Mouse (Mus musculus) left cerebral cortex, adult 6 months (tissue): Measurements from ENCODE around the gene Cd68. TPM values are rescaled to one million over a fixed set of nuclear protein-coding genes. Genes with fewer than 3 reads are reported as not detected.

Source experiments
- long read RNA-seq, 2 experiments: library from polyadenylated mRNA; unstranded; transcript quantifications; one replicate each; pipeline ENCODE4 v2.0.0; 2019 to 2020
- polyA plus RNA-seq: library from polyadenylated mRNA; unstranded; fragments of <200 nt; fragmentation: Nextera tagmentation; gene quantifications from 2 replicates; pipeline ENCODE4 v1.2.3, GENCODE M21; 2021

Cd68 gene
- 18.2 and 20.8 TPM in 2 replicates for polyA plus RNA-seq
- long read RNA-seq, experiment 1, transcript Cd68-201 (6 exons, 1,230 nt): major isoform, 16 of 20 reads
- long read RNA-seq, experiment 1, partial matches to known transcripts: 2 of 20 reads
- long read RNA-seq, experiment 1, other reads (novel, unspliced or antisense): 1 of 20 reads
- long read RNA-seq, experiment 2, transcript Cd68-201 (6 exons, 1,230 nt): major isoform, 8 of 14 reads
- long read RNA-seq, experiment 2, partial matches to known transcripts: 5 of 14 reads
- long read RNA-seq, experiment 2, other reads (novel, unspliced or antisense): 0 of 14 reads

DNA sequence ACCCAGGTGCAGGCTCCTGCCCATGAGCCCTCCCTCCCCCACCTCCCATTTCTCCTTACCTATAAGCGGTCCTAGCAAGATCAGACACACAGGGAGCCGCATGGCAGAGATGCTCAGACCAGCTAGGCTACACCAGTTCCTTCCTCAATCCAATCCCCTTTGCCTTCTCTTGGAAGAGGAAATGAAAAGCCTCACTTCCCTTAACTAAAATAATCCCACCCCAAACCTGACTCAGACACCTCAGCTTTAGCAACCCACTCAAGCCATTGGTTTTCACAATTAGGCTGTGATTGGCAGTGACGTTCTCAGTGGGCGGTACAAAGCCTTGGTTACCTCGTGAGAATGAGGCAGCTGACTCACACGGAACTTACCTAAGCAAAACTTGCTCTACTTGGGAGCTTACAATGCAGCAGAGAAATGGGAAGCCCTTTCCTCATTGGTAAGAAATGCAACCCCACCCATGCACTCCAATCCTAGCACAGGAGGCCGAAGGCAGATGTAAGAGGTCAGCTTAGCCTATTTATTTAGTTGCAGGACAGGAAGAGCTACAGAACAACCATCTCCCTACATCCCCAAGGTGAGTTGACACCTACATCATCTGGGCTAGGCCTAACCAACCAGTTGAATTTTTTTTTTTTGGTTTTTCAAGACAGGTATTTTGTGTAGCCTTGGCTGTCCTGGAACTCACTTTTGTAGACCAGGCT, at the start of gene Cd68:
Gene Cd68 (minus strand): TSS at position 193 of the 704 bp plus-strand sequence.

DNA sequence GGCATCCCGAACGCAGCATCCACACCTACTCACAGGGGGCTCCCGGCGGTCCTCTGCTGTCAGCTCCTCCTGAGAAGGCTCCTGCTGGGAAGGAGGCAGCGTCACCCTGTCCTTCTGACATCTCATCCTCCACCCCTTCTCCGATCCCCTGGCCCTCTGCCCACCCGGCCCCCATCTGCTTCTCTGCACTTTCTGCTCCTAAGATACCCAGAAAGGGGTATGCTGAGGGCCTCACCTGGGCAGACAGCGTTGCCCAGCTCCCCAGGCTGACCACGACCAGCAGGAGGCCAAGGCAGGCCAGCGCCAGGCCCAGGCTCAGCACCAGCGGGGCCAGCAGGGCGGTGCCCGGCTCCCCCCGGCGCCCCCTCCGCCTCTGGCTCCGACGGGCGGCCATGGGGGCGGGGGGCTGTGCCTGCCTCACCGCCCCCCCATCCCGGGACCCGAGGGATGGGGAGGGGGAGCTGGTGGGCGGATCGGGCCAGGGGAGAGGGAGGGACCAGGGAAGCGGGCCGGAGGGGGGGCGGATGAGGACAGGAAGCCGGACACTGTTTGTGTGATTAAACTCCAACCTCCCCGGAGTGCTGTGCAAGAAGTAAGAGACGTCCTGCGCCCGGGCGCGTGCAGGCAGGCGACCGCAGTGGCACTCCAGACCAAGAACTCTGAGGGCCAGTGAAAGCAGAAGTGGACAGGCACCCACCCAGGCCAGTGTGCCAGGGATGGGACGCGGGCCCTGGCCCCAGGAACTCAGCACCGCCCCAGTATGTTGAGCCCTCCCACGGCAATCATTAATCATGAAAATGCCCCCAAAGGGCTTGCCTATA, 29.6 kb upstream of the Cd68 start, which contains the start of the genes Tnfsf12 and Tnfsfm13:
Gene Tnfsf12 (minus strand): TSS at position 489 of the 821 bp plus-strand sequence.
Gene Tnfsfm13 (minus strand): TSS at position 738 of the 821 bp plus-strand sequence.

DNA sequence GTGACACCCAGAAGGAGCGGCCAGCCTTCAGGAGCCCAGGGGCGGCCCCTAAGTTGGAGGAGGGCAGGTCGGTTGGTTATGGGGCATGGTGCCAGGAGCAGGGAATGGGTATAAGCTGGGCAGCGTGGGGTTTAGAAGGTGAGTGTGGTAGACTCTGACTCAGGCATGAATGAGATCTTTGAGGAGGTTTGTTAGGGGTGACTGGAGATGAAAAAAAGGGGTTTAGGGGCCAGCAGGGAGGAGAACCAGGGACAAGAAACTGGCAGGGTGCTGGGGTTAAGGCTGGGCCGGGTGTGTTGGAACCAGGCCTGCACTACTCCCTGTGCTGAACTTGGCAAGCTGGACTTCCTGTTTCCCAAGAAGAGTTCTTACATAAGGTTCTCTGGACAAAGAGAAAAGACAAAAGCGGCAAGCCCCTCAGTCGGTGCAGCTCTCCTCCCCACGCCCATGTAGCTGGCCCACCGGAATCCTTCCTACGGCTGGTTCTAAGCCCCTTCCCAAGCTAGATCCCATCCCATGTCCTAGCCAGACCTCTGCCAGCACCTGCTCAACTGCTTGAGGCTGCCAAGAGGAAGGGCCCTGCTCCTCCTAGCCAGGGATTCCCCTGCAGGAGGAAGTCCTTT, 19.7 kb upstream of the Cd68 start, which contains the start of gene Tnfsf13:
Gene Tnfsf13 (minus strand): TSS at position 259 of the 623 bp plus-strand sequence.

DNA sequence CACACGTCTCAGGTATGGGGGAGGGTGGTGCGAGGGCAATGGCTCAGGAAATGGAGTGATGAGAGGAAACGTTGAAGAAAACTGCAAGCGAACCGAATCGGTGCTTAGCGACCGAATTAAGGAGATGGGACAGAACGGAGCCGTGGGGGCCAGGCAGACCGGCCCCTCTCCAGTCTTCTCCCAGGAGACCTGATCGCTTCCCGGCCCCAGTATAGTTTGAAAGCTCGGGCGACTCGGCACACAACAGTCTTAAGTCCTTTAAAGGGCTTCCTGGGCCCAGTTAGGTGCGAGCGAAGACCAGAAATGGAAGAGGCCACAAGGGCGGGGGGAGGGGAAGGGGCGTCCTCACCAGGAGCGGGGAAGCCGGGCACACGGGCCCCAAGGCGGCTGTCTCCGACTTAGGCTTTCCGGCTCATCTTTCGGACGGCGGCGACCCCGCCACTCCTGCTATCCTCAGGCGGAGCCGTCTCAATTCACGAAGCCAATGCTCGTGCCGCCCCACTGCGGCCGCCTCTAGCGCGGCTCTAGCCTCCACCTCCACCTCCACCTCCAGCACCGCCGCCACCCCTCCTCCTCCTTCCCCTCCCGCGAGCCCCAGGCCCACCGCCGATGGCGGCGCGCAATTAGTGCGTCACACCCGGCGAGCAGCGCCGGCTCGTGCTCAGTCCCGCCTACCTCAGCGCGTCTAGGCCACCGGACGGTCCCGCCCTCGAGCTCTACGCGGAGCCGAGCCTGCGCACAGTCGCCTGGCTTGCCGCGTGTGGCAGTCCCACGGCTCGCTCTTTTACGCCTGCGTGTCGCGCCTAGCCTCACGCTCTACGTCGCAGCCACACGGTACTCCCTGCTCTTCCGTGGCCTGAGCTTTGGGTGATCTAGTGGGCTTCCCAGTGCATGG, 15.6 kb upstream of the Cd68 start, which contains the start of gene Senp3:
Gene Senp3 (minus strand): TSS at position 771 of the 895 bp plus-strand sequence.

DNA sequence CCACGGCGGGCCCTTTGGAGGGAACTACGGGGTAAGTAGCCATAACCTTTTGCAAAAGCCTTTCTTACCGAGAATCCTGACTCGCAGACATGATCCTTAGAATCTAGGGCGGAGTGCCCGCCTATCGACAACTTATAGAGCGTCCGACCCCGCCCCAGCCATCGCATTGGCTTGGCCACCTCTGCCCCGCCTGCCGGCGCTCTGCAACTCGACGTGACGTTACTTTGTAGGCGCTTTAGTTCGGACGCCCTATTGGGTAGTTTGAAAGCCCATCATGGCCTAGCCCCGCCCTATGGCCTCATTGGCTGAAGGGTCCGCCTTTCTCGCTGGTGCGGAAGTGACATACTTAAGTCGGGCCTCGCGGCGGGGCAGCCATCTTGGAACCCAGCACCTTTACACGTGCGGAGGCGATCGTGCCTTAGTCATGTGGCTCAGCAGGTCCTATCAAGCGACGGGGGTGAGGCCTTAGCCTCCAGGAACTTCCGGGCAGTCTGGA, 6.3 kb upstream of the Cd68 start, which contains the start of gene Eif4a1:
Gene Eif4a1 (minus strand): TSS at position 213 of the 496 bp plus-strand sequence.

DNA sequence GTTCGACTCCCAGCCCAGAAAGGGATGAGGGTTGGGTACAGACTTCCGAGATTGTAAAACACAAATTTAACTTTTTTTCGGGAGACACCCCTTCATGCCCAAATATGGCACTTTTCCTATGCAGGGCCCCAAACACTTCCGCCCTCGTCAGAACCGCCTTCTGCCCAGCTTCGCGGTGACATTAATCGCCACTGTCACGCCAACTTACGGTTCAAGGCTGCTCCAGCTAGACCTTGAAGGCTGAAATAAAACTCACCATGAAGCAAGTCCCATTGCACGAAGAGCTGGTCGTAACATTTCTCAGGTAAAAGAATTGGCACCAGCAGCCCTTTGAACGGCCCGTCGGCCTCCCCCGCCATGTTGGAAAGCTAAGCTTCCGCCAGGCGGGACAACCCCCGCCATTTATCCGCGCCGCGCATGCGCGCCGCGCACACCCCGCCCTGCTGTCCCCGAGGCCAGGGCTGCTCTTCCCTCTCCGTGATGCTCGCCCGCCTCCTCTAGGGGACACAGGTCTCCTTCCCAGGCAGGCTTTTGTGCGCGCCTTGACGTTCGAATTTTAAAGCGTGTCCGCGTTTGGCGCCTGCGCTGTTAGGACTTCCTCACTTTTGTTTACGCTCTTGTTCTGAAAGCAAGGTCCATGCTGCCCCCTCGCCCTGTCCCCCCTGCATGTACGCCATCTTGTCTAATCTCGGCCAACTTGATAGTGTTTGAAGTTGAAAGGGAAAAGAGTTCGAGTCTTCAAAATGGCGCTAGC, 3.6 kb downstream of the Cd68 start, which contains the start of gene Mpdu1:
Gene Mpdu1 (minus strand): TSS at position 430 of the 754 bp plus-strand sequence.

DNA sequence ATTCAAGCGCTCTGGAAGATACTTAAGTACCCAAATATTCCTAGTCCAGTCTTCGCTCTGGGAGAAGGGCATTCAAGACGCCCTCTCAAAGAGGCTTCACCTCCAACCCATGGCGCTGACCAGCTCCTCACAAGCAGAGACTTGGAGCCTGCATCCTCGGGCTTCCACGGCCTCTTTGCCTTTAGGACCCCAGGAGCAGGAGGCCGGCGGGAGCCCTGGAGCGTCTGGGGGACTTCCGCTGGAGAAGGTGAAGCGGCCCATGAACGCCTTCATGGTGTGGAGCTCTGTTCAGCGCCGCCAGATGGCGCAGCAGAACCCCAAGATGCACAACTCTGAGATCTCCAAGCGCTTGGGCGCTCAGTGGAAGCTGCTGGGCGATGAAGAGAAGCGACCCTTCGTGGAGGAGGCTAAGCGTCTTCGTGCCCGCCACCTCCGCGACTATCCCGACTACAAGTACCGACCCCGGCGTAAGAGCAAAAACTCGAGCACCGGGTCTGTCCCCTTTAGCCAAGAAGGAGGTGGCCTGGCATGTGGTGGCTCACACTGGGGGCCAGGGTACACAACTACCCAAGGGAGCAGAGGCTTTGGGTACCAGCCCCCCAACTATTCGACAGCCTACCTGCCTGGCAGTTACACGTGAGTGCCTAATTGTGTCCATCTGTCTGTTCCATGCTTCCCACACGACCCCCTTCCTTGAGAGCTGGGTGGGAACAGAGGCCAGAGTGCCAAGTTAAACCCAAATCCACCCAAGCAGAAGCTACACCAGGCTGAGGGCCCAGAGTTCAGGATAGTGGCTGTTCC, 10.5 kb downstream of the Cd68 start, which contains the start of gene Sox15:
Gene Sox15 (plus strand): TSS at position 51 of the 801 bp plus-strand sequence.

DNA sequence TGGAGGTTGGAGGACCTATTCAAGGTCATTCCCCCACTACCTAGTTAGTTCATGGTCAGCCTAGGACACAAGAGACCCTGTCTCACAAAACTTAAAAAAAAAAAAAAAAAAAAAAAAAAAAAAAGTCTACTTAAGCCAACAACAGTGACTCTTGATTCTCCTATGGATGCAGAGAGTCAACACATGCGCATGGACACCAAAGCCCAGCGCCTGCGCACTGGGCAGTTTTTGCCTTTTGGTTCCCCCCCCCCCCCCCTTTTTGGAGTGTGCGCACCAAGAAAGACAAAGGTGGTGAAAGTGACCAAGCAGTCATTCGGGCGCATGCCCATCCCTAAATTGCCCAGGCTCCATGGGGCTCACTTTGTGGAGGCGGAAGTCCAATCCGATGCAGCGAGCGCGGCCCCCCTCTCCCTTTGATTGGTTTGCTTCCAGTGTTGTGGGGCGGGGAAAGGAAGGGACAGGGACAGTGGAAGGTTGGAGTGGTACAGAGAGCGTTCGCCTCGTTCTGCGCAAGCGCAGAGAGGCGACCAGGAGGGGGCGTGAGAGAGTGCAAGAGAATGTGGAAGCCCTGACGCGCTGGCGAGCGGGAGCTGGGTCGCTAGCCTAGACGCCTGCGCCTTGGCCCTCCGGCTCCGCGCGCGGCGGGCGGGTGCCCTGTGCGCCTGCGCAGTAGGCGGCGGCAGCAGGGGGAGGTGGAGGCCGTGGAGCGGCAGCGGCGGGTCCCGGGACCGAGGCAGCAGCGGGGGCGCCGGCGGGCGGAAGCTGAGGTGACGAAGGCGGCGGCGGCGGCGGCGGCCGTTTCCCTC, 33.5 kb downstream of the Cd68 start, which contains the start of gene Fxr2:
Gene Fxr2 (plus strand): TSS at position 707 of the 806 bp plus-strand sequence.

DNA sequence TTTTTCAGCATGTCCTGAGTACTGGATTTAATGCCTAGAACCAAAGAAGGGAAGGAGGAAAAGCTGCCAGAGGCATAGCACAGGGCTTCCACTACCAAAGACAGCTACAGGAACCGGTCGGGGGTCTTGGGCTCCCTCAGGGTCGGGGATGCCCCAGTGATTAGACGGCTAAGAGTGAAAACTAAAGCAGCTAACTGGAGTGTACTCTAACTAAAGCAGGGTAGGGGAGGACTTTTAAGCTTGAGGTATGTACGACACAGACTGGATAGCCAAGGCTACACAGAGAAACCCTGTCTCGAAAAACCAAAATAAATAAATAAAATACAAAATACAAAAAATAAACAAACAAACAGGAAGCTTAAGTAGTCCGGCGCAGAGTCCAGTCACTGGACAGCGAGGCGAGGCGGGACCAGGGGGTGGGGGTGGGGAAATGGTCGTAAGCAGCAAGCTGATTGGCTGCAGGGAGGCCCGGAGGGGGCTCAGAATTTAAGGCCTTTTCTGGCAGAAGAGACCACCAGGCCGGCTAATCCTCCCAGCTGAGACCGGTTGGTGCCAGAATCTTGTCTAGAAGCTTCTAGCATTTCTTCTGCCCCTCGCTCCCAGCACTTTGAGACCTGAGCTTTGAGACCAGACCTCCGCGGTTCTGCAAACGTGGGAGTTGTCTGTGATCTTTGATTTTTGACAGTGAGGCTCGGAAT, 44.2 kb downstream of the Cd68 start, which contains the start of gene Sat2:
Gene Sat2 (plus strand): TSS at position 454 of the 698 bp plus-strand sequence.

DNA sequence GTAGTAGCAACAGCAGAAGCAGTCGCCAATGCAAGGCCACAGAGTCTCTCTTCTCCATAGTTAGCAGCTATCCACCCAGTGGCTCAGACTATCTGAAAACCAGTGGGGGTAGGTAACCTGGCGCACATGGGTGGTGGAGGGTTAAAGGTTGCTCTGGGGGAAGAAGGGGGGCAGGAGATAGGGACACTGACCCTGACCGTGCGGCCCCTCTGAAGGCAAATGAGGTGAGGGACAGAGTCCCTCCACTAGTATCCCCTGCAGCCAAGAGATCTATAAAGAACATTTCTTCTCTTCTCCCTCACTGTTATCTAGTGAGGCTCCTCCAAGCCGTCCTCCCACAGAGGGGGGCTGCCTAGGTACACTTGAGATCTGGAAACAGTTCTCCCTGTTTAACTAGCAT, 48.1 kb downstream of the Cd68 start, which contains the start of gene Shbg:
Gene Shbg (minus strand): TSS at position 101 of the 400 bp plus-strand sequence.

Other genes with a start within 250 kb of the Cd68 start
- gene Dnah2, start 117.0 kb downstream of the Cd68 start, polyA plus RNA-seq: 0.19 and 0.56 TPM in 2 replicates
- 14.0 and 33.2 TPM in 2 replicates for gene Efnb3, start 105.9 kb downstream of the Cd68 start, polyA plus RNA-seq
- 11.1 and 12.9 TPM in 2 replicates for gene Wrap53, start 85.9 kb downstream of the Cd68 start, polyA plus RNA-seq
- gene Trp53, start 85.8 kb downstream of the Cd68 start, polyA plus RNA-seq: 20.2 and 20.9 TPM in 2 replicates
- 153 and 269 TPM in 2 replicates for gene Atp1b2, start 60.2 kb downstream of the Cd68 start, polyA plus RNA-seq
- not detected in 2 replicates for gene Shbg, start 48.2 kb downstream of the Cd68 start, polyA plus RNA-seq
- 13.9 and 15.2 TPM in 2 replicates for gene Sat2, start 44.1 kb downstream of the Cd68 start, polyA plus RNA-seq
- gene Fxr2, start 33.2 kb downstream of the Cd68 start, polyA plus RNA-seq: 6.9 and 10.3 TPM in 2 replicates
- gene Sox15, start 10.8 kb downstream of the Cd68 start, polyA plus RNA-seq: 0.36 TPM in 1 of 2 replicates, not detected in the other
- gene Mpdu1, start 3.5 kb downstream of the Cd68 start, polyA plus RNA-seq: 87.7 and 102 TPM in 2 replicates
- 163 and 212 TPM in 2 replicates for gene Eif4a1, start 6.3 kb upstream of the Cd68 start, polyA plus RNA-seq
- 16.2 and 20.9 TPM in 2 replicates for gene Senp3, start 15.9 kb upstream of the Cd68 start, polyA plus RNA-seq
- 3.5 and 3.8 TPM in 2 replicates for gene Tnfsf13, start 19.6 kb upstream of the Cd68 start, polyA plus RNA-seq
- gene Tnfsf12, start 29.7 kb upstream of the Cd68 start, polyA plus RNA-seq: 3.3 and 11.2 TPM in 2 replicates
- gene Tnfsfm13, start 29.9 kb upstream of the Cd68 start, polyA plus RNA-seq: 3.0 and 5.7 TPM in 2 replicates
- gene Polr2a, start 92.5 kb upstream of the Cd68 start, polyA plus RNA-seq: 3.9 and 7.0 TPM in 2 replicates
- not detected in 2 replicates for gene Slc35g3, start 95.8 kb upstream of the Cd68 start, polyA plus RNA-seq
- 6.7 and 9.8 TPM in 2 replicates for gene Zbtb4, start 99.8 kb upstream of the Cd68 start, polyA plus RNA-seq
- 0.17 and 0.19 TPM in 2 replicates for gene Chrnb1, start 129.8 kb upstream of the Cd68 start, polyA plus RNA-seq
- gene Fgf11, start 135.7 kb upstream of the Cd68 start, polyA plus RNA-seq: 2.3 and 2.7 TPM in 2 replicates
- gene Tmem102, start 139.5 kb upstream of the Cd68 start, polyA plus RNA-seq: 0.39 and 0.40 TPM in 2 replicates
- not detected in 2 replicates for gene Gm39566, start 149.1 kb upstream of the Cd68 start, polyA plus RNA-seq
- not detected in 2 replicates for gene Spem2, start 152.3 kb upstream of the Cd68 start, polyA plus RNA-seq
- gene Spem1, start 156.0 kb upstream of the Cd68 start, polyA plus RNA-seq: not detected in 2 replicates
- 12.4 and 16.8 TPM in 2 replicates for gene Nlgn2, start 171.6 kb upstream of the Cd68 start, polyA plus RNA-seq
- gene Tmem256, start 172.4 kb upstream of the Cd68 start, polyA plus RNA-seq: 510 and 573 TPM in 2 replicates
- gene Plscr3, start 180.2 kb upstream of the Cd68 start, polyA plus RNA-seq: 4.0 and 11.7 TPM in 2 replicates
- 0.08 TPM in 1 of 2 replicates, not detected in the other for gene Tnk1, start 192.6 kb upstream of the Cd68 start, polyA plus RNA-seq
- not detected in 2 replicates for gene Tmem95, start 211.9 kb upstream of the Cd68 start, polyA plus RNA-seq
- 0.42 and 0.43 TPM in 2 replicates for gene Kctd11, start 215.3 kb upstream of the Cd68 start, polyA plus RNA-seq
- not detected in 2 replicates for gene Acap1, start 229.4 kb upstream of the Cd68 start, polyA plus RNA-seq
- 0.20 and 0.37 TPM in 2 replicates for gene 2810408A11Rik, start 234.8 kb upstream of the Cd68 start, polyA plus RNA-seq
- gene Neurl4, start 234.9 kb upstream of the Cd68 start, polyA plus RNA-seq: 8.7 and 12.8 TPM in 2 replicates
- 19.7 and 23.9 TPM in 2 replicates for gene Gps2, start 247.7 kb upstream of the Cd68 start, polyA plus RNA-seq